Mouse (Mus musculus) right cerebral cortex, postnatal 25 days (tissue): ENCODE data around the gene Gm9958.

Experiments used
- DNase-seq: peaks from one replicate; pipeline ENCODE4 v3.0.0; 2022

Gene Gm9958

GRCm38 (mm10) chr5:90367067-90367303 is at the start of gene Gm9958:
Gene Gm9958 (plus strand): TSS chr5:90367204.
- no peak for DNase-seq

- DNase-seq, result no peak
Measured at GRCm38 (mm10) chr5:90331071-90331470, 35.9 kb upstream of the Gm9958 start.

GRCm38 (mm10) chr5:90332478-90332877 is 34.5 kb upstream of the Gm9958 start:
- no peak for DNase-seq

GRCm38 (mm10) chr5:90338177-90339091 is 28.6 kb upstream of the Gm9958 start:
- DNase-seq, result no peak

GRCm38 (mm10) chr5:90339129-90339952 is 27.7 kb upstream of the Gm9958 start:
- peak; percentile 44 for DNase-seq

- DNase-seq, result no peak
Measured at GRCm38 (mm10) chr5:90339953-90340343, 27.1 kb upstream of the Gm9958 start.

- DNase-seq, result no peak
Measured at GRCm38 (mm10) chr5:90340847-90341246, 26.2 kb upstream of the Gm9958 start.

- DNase-seq, result no peak
Measured at GRCm38 (mm10) chr5:90346877-90347276, 20.1 kb upstream of the Gm9958 start.

- DNase-seq, result no peak
Measured at GRCm38 (mm10) chr5:90353552-90354317, 13.3 kb upstream of the Gm9958 start.

GRCm38 (mm10) chr5:90355824-90356223 is 11.2 kb upstream of the Gm9958 start:
- DNase-seq, result no peak

GRCm38 (mm10) chr5:90364526-90364925 is 2.5 kb upstream of the Gm9958 start:
- DNase-seq, result peak; percentile 46

GRCm38 (mm10) chr5:90365141-90365951 is 1.7 kb upstream of the Gm9958 start:
- DNase-seq, result no peak

GRCm38 (mm10) chr5:90366121-90367066 is 610 bp upstream of the Gm9958 start, which contains the start of gene Ankrd17:
Gene Ankrd17 (minus strand): TSS chr5:90366577.
- DNase-seq, result peak; percentile 94

GRCm38 (mm10) chr5:90370401-90370800 is 3.4 kb downstream of the Gm9958 start:
- no peak for DNase-seq

- no peak for DNase-seq
Measured at GRCm38 (mm10) chr5:90373708-90374107, 6.7 kb downstream of the Gm9958 start.

GRCm38 (mm10) chr5:90381458-90381857 is 14.5 kb downstream of the Gm9958 start:
- no peak for DNase-seq

GRCm38 (mm10) chr5:90383080-90383479 is 16.1 kb downstream of the Gm9958 start:
- no peak for DNase-seq

GRCm38 (mm10) chr5:90393764-90394163 is 26.8 kb downstream of the Gm9958 start:
- no peak for DNase-seq

- DNase-seq, result no peak
Measured at GRCm38 (mm10) chr5:90394322-90394721, 27.3 kb downstream of the Gm9958 start.

- DNase-seq, result no peak
Measured at GRCm38 (mm10) chr5:90396817-90397216, 29.8 kb downstream of the Gm9958 start.

- DNase-seq, result peak; percentile 60
Measured at GRCm38 (mm10) chr5:90405210-90405609, 38.2 kb downstream of the Gm9958 start.
